ENCODE assay signal across 9 mouse cellular contexts in genomic region chr9:110953550-110954461, GRCm38 (mm10). TPM values are rescaled to one million over a fixed set of nuclear protein-coding genes. Genes with fewer than 3 reads are reported as not detected.
DNase-seq lines count a peak whose midpoint lies in the region; ATAC-seq lines count a peak whose summit lies in the region.
"Had no signal": no experiment of that assay in that cellular context is flagged by ENCODE, and none has a peak within 500 bp of the region (broad histone marks: within the 10 kb centered on the region; RNA-seq: fewer than 3 reads in every experiment).

No protein-coding gene starts in this region.

- peaks cover 16% of the 10 kb centered on the region for H3K4me1 ChIP-seq in forebrain, embryonic 10.5 days
- H3K4me1 ChIP-seq in heart, embryonic 13.5 days = peaks cover 27% of the 10 kb centered on the region
- H3K4me1 ChIP-seq in kidney, embryonic 16.5 days (ENCODE audit: insufficient read depth, low read length) = no peaks in the 10 kb centered on the region
- H3K4me1 ChIP-seq in midbrain, embryonic 16.5 days (ENCODE audit: control insufficient read depth, insufficient read depth, low read length) = peaks cover 4% of the 10 kb centered on the region
- H3K4me1 ChIP-seq in stomach, embryonic 14.5 days (ENCODE audit: control insufficient read depth, insufficient read depth, low read length) = no peaks in the 10 kb centered on the region

- H3K4me3 ChIP-seq in forebrain, embryonic 10.5 days = peak overlapping the region; percentile 66
- H3K4me3 ChIP-seq in heart, embryonic 13.5 days = peak overlapping the region; percentile 60
- H3K4me3 ChIP-seq in kidney, embryonic 16.5 days (ENCODE audit: low read length) = peak overlapping the region; percentile 65
- peak overlapping the region; percentile 56 for H3K4me3 ChIP-seq in midbrain, embryonic 16.5 days (ENCODE audit: low read depth, low read length)
- peak overlapping the region; percentile 45 for H3K4me3 ChIP-seq in stomach, embryonic 14.5 days (ENCODE audit: low read depth, low read length)

- no peaks in the 10 kb centered on the region for H3K9me3 ChIP-seq in forebrain, embryonic 10.5 days
- no peaks in the 10 kb centered on the region for H3K9me3 ChIP-seq in heart, embryonic 13.5 days
- H3K9me3 ChIP-seq in kidney, embryonic 16.5 days (ENCODE audit: low read length) = no peaks in the 10 kb centered on the region
- no peaks in the 10 kb centered on the region for H3K9me3 ChIP-seq in midbrain, embryonic 16.5 days (replicated peaks; ENCODE audit: control insufficient read depth, low read length, poor library complexity, severe bottlenecking)
- no peaks in the 10 kb centered on the region for H3K9me3 ChIP-seq in stomach, embryonic 14.5 days (ENCODE audit: control insufficient read depth, low read depth, low read length)

- 0 out of 2 replicates have a peak, but pooled peaks have one; percentile 4 for ATAC-seq in heart, embryonic 13.5 days (ENCODE audit: extremely low read depth, insufficient number of reproducible peaks, low FRiP score, low TSS enrichment)
- ATAC-seq in kidney, embryonic 16.5 days (ENCODE audit: low FRiP score, low TSS enrichment) = peak; percentile 76
- ATAC-seq in midbrain, embryonic 16.5 days = peak; percentile 93
- peak; percentile 50; the same call in 1 of the 2 replicates for ATAC-seq in stomach, embryonic 14.5 days (ENCODE audit: insufficient number of reproducible peaks, insufficient read depth, low FRiP score, low read depth)

- peak; percentile 8 for DNase-seq in cerebellum, adult 9-11 months
- DNase-seq in cerebellum, adult 11 months = no peak
- peak; percentile 56 for DNase-seq in forebrain, embryonic 10.5 days (ENCODE audit: extremely low spot score, low spot score)
- DNase-seq in liver = peak; percentile 68

- WGBS in forebrain, embryonic 10.5 days = 1% methylated on average over 44 of the region's 44 CpGs
- WGBS in heart, embryonic 13.5 days = under 1% methylated on average over 44 of the region's 44 CpGs
- 2% methylated on average over 44 of the region's 44 CpGs for WGBS in kidney, embryonic 16.5 days
- WGBS in midbrain, embryonic 16.5 days = under 1% methylated on average over 44 of the region's 44 CpGs
- WGBS in stomach, embryonic 14.5 days = under 1% methylated on average over 44 of the region's 44 CpGs

- peaks cover 68% of the 10 kb centered on the region for H3K27me3 ChIP-seq in forebrain, embryonic 10.5 days (ENCODE audit: poor library complexity, severe bottlenecking)
- H3K27me3 ChIP-seq in heart, embryonic 13.5 days (replicated peaks) = peaks cover 26% of the 10 kb centered on the region
- peaks cover 41% of the 10 kb centered on the region for H3K27me3 ChIP-seq in kidney, embryonic 16.5 days (ENCODE audit: insufficient read depth, low read length)
- no peaks in the 10 kb centered on the region for H3K27me3 ChIP-seq in midbrain, embryonic 16.5 days (ENCODE audit: control insufficient read depth, insufficient read depth, low read depth, low read length)
- no peaks in the 10 kb centered on the region for H3K27me3 ChIP-seq in stomach, embryonic 14.5 days (ENCODE audit: control insufficient read depth, insufficient read depth, low read length)

- H3K4me2 ChIP-seq in heart, embryonic 13.5 days = peak overlapping the region; percentile 97
- H3K4me2 ChIP-seq in kidney, embryonic 16.5 days (replicated peaks; ENCODE audit: low read depth, low read length) = peak overlapping the region; percentile 98
- H3K4me2 ChIP-seq in midbrain, embryonic 16.5 days (ENCODE audit: low read length) = peak overlapping the region; percentile 73
- peak overlapping the region; percentile 86 for H3K4me2 ChIP-seq in stomach, embryonic 14.5 days (replicated peaks; ENCODE audit: low read depth, low read length)

- no peaks in the 10 kb centered on the region for H3K36me3 ChIP-seq in forebrain, embryonic 10.5 days (replicated peaks)
- H3K36me3 ChIP-seq in heart, embryonic 13.5 days = no peaks in the 10 kb centered on the region
- H3K36me3 ChIP-seq in kidney, embryonic 16.5 days (ENCODE audit: insufficient read depth, low read length) = no peaks in the 10 kb centered on the region
- H3K36me3 ChIP-seq in midbrain, embryonic 16.5 days (ENCODE audit: control insufficient read depth, insufficient read depth, low read length) = no peaks in the 10 kb centered on the region
- no peaks in the 10 kb centered on the region for H3K36me3 ChIP-seq in stomach, embryonic 14.5 days (ENCODE audit: control insufficient read depth, insufficient read depth, low read length)

- peak overlapping the region; percentile 80 for H3K9ac ChIP-seq in heart, embryonic 13.5 days
- H3K9ac ChIP-seq in kidney, embryonic 16.5 days (replicated peaks; ENCODE audit: low read length) = peak overlapping the region; percentile 66
- peak overlapping the region; percentile 69 for H3K9ac ChIP-seq in midbrain, embryonic 16.5 days (ENCODE audit: low read depth, low read length)
- no peak overlapping the region for H3K9ac ChIP-seq in stomach, embryonic 14.5 days (replicated peaks; ENCODE audit: low read depth, low read length)

- peak overlapping the region; percentile 65 for H3K27ac ChIP-seq in forebrain, embryonic 10.5 days
- H3K27ac ChIP-seq in heart, embryonic 13.5 days (replicated peaks) = peak overlapping the region; percentile 76
- H3K27ac ChIP-seq in kidney, embryonic 16.5 days (ENCODE audit: low read length) = no peak overlapping the region
- peak overlapping the region; percentile 83 for H3K27ac ChIP-seq in midbrain, embryonic 16.5 days (ENCODE audit: low read length)
- no peak overlapping the region for H3K27ac ChIP-seq in stomach, embryonic 14.5 days (ENCODE audit: low read length)

RNA-seq across cellular contexts. Expression of gene Lrrc2, which starts 2.5 kb away (rescaled TPM):
- polyA plus RNA-seq in forebrain, embryonic 10.5 days (2016; fragmentation: Nextera tagmentation; extraction: Ambion mirVana) = 0.09 TPM in 1 of 2 replicates, not detected in the other
- 2.3 and 2.6 TPM in 2 replicates for polyA plus RNA-seq in heart, embryonic 13.5 days (2015; fragmentation: Nextera tagmentation; extraction: Ambion mirVana)
- 0.18 and 0.21 TPM in 2 replicates for polyA plus RNA-seq in kidney, embryonic 16.5 days (2015; fragmentation: Nextera tagmentation; extraction: Ambion mirVana)
- polyA plus RNA-seq in midbrain, embryonic 16.5 days (2015; fragmentation: Nextera tagmentation; extraction: Ambion mirVana) = 0.29 and 1.2 TPM in 2 replicates
- polyA plus RNA-seq in stomach, embryonic 14.5 days (2014; fragmentation: Nextera tagmentation; extraction: Ambion mirVana) = not detected in 2 replicates

RNA-seq across cellular contexts. Expression of gene Tdgf1, which starts 7.8 kb away (rescaled TPM):
- polyA plus RNA-seq in forebrain, embryonic 10.5 days (2016; fragmentation: Nextera tagmentation; extraction: Ambion mirVana) = 0.34 and 0.61 TPM in 2 replicates
- not detected in 2 replicates for polyA plus RNA-seq in heart, embryonic 13.5 days (2015; fragmentation: Nextera tagmentation; extraction: Ambion mirVana)
- polyA plus RNA-seq in kidney, embryonic 16.5 days (2015; fragmentation: Nextera tagmentation; extraction: Ambion mirVana) = not detected in 2 replicates
- not detected in 2 replicates for polyA plus RNA-seq in midbrain, embryonic 16.5 days (2015; fragmentation: Nextera tagmentation; extraction: Ambion mirVana)
- not detected in 2 replicates for polyA plus RNA-seq in stomach, embryonic 14.5 days (2014; fragmentation: Nextera tagmentation; extraction: Ambion mirVana)
- polyA plus RNA-seq: C2C12 had no signal

RNA-seq across cellular contexts. Expression of gene Rtp3, which starts 36.6 kb away (rescaled TPM):
- 0.27 TPM in 1 of 2 replicates, not detected in the other for polyA plus RNA-seq in forebrain, embryonic 10.5 days (2016; fragmentation: Nextera tagmentation; extraction: Ambion mirVana)
- 0.05 and 0.57 TPM in 2 replicates for polyA plus RNA-seq in heart, embryonic 13.5 days (2015; fragmentation: Nextera tagmentation; extraction: Ambion mirVana)
- polyA plus RNA-seq in kidney, embryonic 16.5 days (2015; fragmentation: Nextera tagmentation; extraction: Ambion mirVana) = 0.44 and 1.2 TPM in 2 replicates
- 0.20 TPM in 1 of 2 replicates, not detected in the other for polyA plus RNA-seq in midbrain, embryonic 16.5 days (2015; fragmentation: Nextera tagmentation; extraction: Ambion mirVana)
- 0.38 TPM in 1 of 2 replicates, not detected in the other for polyA plus RNA-seq in stomach, embryonic 14.5 days (2014; fragmentation: Nextera tagmentation; extraction: Ambion mirVana)
- polyA plus RNA-seq: C2C12 had no signal

RNA-seq across cellular contexts. Expression of gene Fam240a, which starts 37.1 kb away (rescaled TPM):
- not detected in 2 replicates for polyA plus RNA-seq in forebrain, embryonic 10.5 days (2016; fragmentation: Nextera tagmentation; extraction: Ambion mirVana)
- not detected in 2 replicates for polyA plus RNA-seq in heart, embryonic 13.5 days (2015; fragmentation: Nextera tagmentation; extraction: Ambion mirVana)
- not detected in 2 replicates for polyA plus RNA-seq in kidney, embryonic 16.5 days (2015; fragmentation: Nextera tagmentation; extraction: Ambion mirVana)
- not detected in 2 replicates for polyA plus RNA-seq in midbrain, embryonic 16.5 days (2015; fragmentation: Nextera tagmentation; extraction: Ambion mirVana)
- polyA plus RNA-seq in stomach, embryonic 14.5 days (2014; fragmentation: Nextera tagmentation; extraction: Ambion mirVana) = not detected in 2 replicates
- polyA plus RNA-seq: C2C12 had no signal

Comparison
In these comparisons a context has a peak if more than half of its experiments do, and no peak if none do; other contexts are left out.
1. H3K27ac ChIP-seq: peak in forebrain, embryonic 10.5 days (single experiment), heart, embryonic 13.5 days (single experiment) and midbrain, embryonic 16.5 days (single experiment); none in kidney, embryonic 16.5 days (single experiment) and stomach, embryonic 14.5 days (single experiment).
2. ATAC-seq: peak in every context shown above with its lines; median percentile 93 in midbrain, embryonic 16.5 days; 76 in kidney, embryonic 16.5 days; 50 in stomach, embryonic 14.5 days; 4 in heart, embryonic 13.5 days.
3. Peak in every context shown above with its lines, with median percentiles within 50 percentile points of each other: H3K4me3 ChIP-seq and H3K4me2 ChIP-seq.